Mouse (Mus musculus) stomach, embryonic 14.5 days (tissue): ENCODE results near the gene Gstcd. TPM values are rescaled to one million over a fixed set of nuclear protein-coding genes. Genes with fewer than 3 reads are reported as not detected.
A peak's percentile ranks its signal among the peaks of the same experiment; 100 is the strongest.

Experiments used
- ATAC-seq: fragments of 200-750 bp; cut with Nextera tagmentation; 2 replicates; pipeline ENCODE4 v1.8.0; 2017; ENCODE audit warnings: low read depth, moderate TSS enrichment; ENCODE audit not compliant: insufficient number of reproducible peaks, insufficient read depth, low FRiP score
- H3K27ac ChIP-seq: fragments of 300-500 bp; sonication (generic); 2 replicates; pipeline ENCODE4 v1.5.1; 2014; ENCODE audit warnings: mild to moderate bottlenecking, low read length, moderate library complexity, mixed read lengths
- H3K27me3 ChIP-seq: fragments of 300-500 bp; sonication (generic); 2 replicates; pipeline ENCODE4 v1.6.1; 2014; ENCODE audit warnings: low read length, control low read depth, mixed read lengths; ENCODE audit not compliant: control insufficient read depth, insufficient read depth
- H3K36me3 ChIP-seq: fragments of 300-500 bp; sonication (generic); 2 replicates; pipeline ENCODE4 v1.6.1; 2014; ENCODE audit warnings: mild to moderate bottlenecking, control low read depth, low read length, moderate library complexity, mixed read lengths; ENCODE audit not compliant: control insufficient read depth, insufficient read depth
- H3K4me1 ChIP-seq: fragments of 300-500 bp; sonication (generic); 2 replicates; pipeline ENCODE4 v1.6.1; 2014; ENCODE audit warnings: low read length, control low read depth, mixed read lengths; ENCODE audit not compliant: control insufficient read depth, insufficient read depth
- H3K4me2 ChIP-seq: fragments of 300-500 bp; sonication (generic); replicated peaks from 2 replicates; pipeline ENCODE4 v1.6.1; 2014; ENCODE audit warnings: low read depth, low read length, control low read depth
- H3K4me3 ChIP-seq: fragments of 300-500 bp; sonication (generic); 2 replicates; pipeline ENCODE4 v1.5.1; 2014; ENCODE audit warnings: low read depth, low read length, control low read depth
- H3K9ac ChIP-seq: fragments of 300-500 bp; sonication (generic); replicated peaks from 2 replicates; pipeline ENCODE4 v1.6.1; 2014; ENCODE audit warnings: low read depth, mild to moderate bottlenecking, control low read depth, low read length, moderate library complexity, mixed read lengths
- H3K9me3 ChIP-seq: fragments of 300-500 bp; sonication (generic); 2 replicates; pipeline ENCODE4 v1.6.1; 2016; ENCODE audit warnings: low read depth, low read length, control low read depth; ENCODE audit not compliant: control insufficient read depth
- WGBS: fragments of 180-500 bp; shearing (Covaris S2); extraction: QIAGEN DNeasy Blood & Tissue Kit; methylation state at CpG from one replicate; pipeline ENCODE4 v1.1.7; 2014; 5-methylcytosine and 5-hydroxymethylcytosine counted together
- polyA plus RNA-seq: library from polyadenylated mRNA; unstranded; fragments of >200 nt; fragmentation: Nextera tagmentation; extraction: Ambion mirVana; gene quantifications from 2 replicates; pipeline ENCODE4 v1.2.1, GENCODE M21; 2014

The Gstcd gene
- 9.1 and 10.3 TPM in 2 replicates for polyA plus RNA-seq

GRCm38 (mm10) chr3:133091664-133092273, at the start of gene Gstcd, which contains the start of gene Ints12:
Gene Gstcd, minus strand, starts transcription at chr3:133092033.
Gene Ints12, plus strand, starts transcription at chr3:133091840.
- under 1% methylated on average over 53 of the region's 53 CpGs for WGBS
- H3K27me3 ChIP-seq = no peaks in the 10 kb centered on the region
- peaks cover under 1% of the 10 kb centered on the region; the same call in 1 of the 2 replicates for H3K36me3 ChIP-seq
- peak; percentile 98 for ATAC-seq
- H3K4me2 ChIP-seq = peak within 1 kb of the TSS; percentile 67
- H3K4me3 ChIP-seq = peak within 1 kb of the TSS; percentile 96
- H3K27ac ChIP-seq = peak within 1 kb of the TSS; percentile 100
- H3K9ac ChIP-seq = peak within 1 kb of the TSS; percentile 97
- no peaks in the 10 kb centered on the region for H3K4me1 ChIP-seq
- H3K9me3 ChIP-seq = no peaks in the 10 kb centered on the region

GRCm38 (mm10) chr3:133132611-133133010, 40.8 kb upstream of the Gstcd start:
- WGBS = 72% methylated on average over 8 of the region's 8 CpGs
- Histone ChIP-seq H3K9ac (no peak overlapping the region), H3K4me2 (no peak overlapping the region), H3K4me1 (no peaks in the 10 kb centered on the region), H3K9me3 (no peaks in the 10 kb centered on the region), H3K27me3 (no peaks in the 10 kb centered on the region), H3K4me3 (no peak overlapping the region), H3K36me3 (no peaks in the 10 kb centered on the region), H3K27ac (no peak overlapping the region)
- no peak for ATAC-seq

GRCm38 (mm10) chr3:133131372-133131771, 39.5 kb upstream of the Gstcd start:
- Histone ChIP-seq H3K4me2 (no peak overlapping the region), H3K36me3 (no peaks in the 10 kb centered on the region), H3K27ac (no peak overlapping the region), H3K27me3 (no peaks in the 10 kb centered on the region), H3K9me3 (no peaks in the 10 kb centered on the region), H3K4me3 (no peak overlapping the region), H3K4me1 (no peaks in the 10 kb centered on the region), H3K9ac (no peak overlapping the region)
- no peak for ATAC-seq
- WGBS = 92% methylated on average over 5 of the region's 5 CpGs

GRCm38 (mm10) chr3:133113281-133113680, 21.4 kb upstream of the Gstcd start:
- no peak overlapping the region for H3K9ac ChIP-seq
- no peak overlapping the region for H3K4me3 ChIP-seq
- 54% methylated on average over 1 of the region's 1 CpGs for WGBS
- H3K4me1 ChIP-seq = no peaks in the 10 kb centered on the region
- no peaks in the 10 kb centered on the region for H3K9me3 ChIP-seq
- no peak overlapping the region for H3K27ac ChIP-seq
- peaks cover 8% of the 10 kb centered on the region for H3K36me3 ChIP-seq
- no peak overlapping the region for H3K4me2 ChIP-seq
- no peak for ATAC-seq
- H3K27me3 ChIP-seq = no peaks in the 10 kb centered on the region

GRCm38 (mm10) chr3:133111741-133112140, 19.9 kb upstream of the Gstcd start:
- H3K36me3 ChIP-seq = peaks cover 15% of the 10 kb centered on the region
- ATAC-seq = no peak
- no peak overlapping the region for H3K27ac ChIP-seq
- no peak overlapping the region for H3K9ac ChIP-seq
- no peaks in the 10 kb centered on the region for H3K4me1 ChIP-seq
- H3K9me3 ChIP-seq = no peaks in the 10 kb centered on the region
- H3K27me3 ChIP-seq = no peaks in the 10 kb centered on the region
- no peak overlapping the region for H3K4me3 ChIP-seq
- WGBS = 32% methylated on average over 2 of the region's 2 CpGs
- H3K4me2 ChIP-seq = no peak overlapping the region

- H3K27me3 ChIP-seq = no peaks in the 10 kb centered on the region
- peaks cover 29% of the 10 kb centered on the region for H3K36me3 ChIP-seq
- H3K9me3 ChIP-seq = no peaks in the 10 kb centered on the region
- no peak overlapping the region for H3K9ac ChIP-seq
- ATAC-seq = no peak
- H3K4me1 ChIP-seq = no peaks in the 10 kb centered on the region
- H3K27ac ChIP-seq = no peak overlapping the region
- WGBS = 92% methylated on average over 4 of the region's 4 CpGs
- no peak overlapping the region for H3K4me3 ChIP-seq
- no peak overlapping the region for H3K4me2 ChIP-seq
These were observed 18.0 kb upstream of the Gstcd start for GRCm38 (mm10) chr3:133109844-133110243.

GRCm38 (mm10) chr3:133108731-133109130, 16.9 kb upstream of the Gstcd start:
- Histone ChIP-seq H3K9me3 (no peaks in the 10 kb centered on the region), H3K9ac (no peak overlapping the region), H3K4me2 (no peak overlapping the region), H3K27ac (no peak overlapping the region), H3K4me3 (no peak overlapping the region), H3K4me1 (no peaks in the 10 kb centered on the region), H3K27me3 (no peaks in the 10 kb centered on the region), H3K36me3 (peaks cover 35% of the 10 kb centered on the region)
- 90% methylated on average over 4 of the region's 4 CpGs for WGBS
- ATAC-seq = no peak

GRCm38 (mm10) chr3:133104436-133104835, 12.6 kb upstream of the Gstcd start:
- ATAC-seq = no peak
- WGBS = 85% methylated on average over 3 of the region's 3 CpGs
- Histone ChIP-seq H3K27ac (no peak overlapping the region), H3K9ac (no peak overlapping the region), H3K9me3 (no peaks in the 10 kb centered on the region), H3K4me3 (no peak overlapping the region), H3K4me1 (no peaks in the 10 kb centered on the region), H3K36me3 (peaks cover 56% of the 10 kb centered on the region), H3K27me3 (no peaks in the 10 kb centered on the region), H3K4me2 (no peak overlapping the region)

GRCm38 (mm10) chr3:133103768-133104167, 11.9 kb upstream of the Gstcd start:
- ATAC-seq = no peak
- H3K36me3 ChIP-seq = peaks cover 52% of the 10 kb centered on the region
- 87% methylated on average over 3 of the region's 3 CpGs for WGBS

More at GRCm38 (mm10) chr3:133103768-133104167, 11.9 kb upstream of the Gstcd start:
- Histone ChIP-seq H3K9me3 (no peaks in the 10 kb centered on the region), H3K27ac (no peak overlapping the region), H3K4me2 (no peak overlapping the region), H3K4me1 (no peaks in the 10 kb centered on the region), H3K9ac (no peak overlapping the region), H3K27me3 (no peaks in the 10 kb centered on the region), H3K4me3 (no peak overlapping the region)
